ENCODE assay signal across 13 mouse cellular contexts in genomic region chr4:150843181-150843580, GRCm38 (mm10).
"Had no signal": no experiment of that assay in that cellular context is flagged by ENCODE, and none has a peak within 500 bp of the region (broad histone marks: within the 10 kb centered on the region; RNA-seq: fewer than 3 reads in every experiment).

No protein-coding gene starts in this region.

- H3K4me3 ChIP-seq: limb, embryonic 15.5 days; liver, embryonic 12.5 days; midbrain, embryonic 10.5 days; neural tube, embryonic 12.5 days had no signal

- H3K36me3 ChIP-seq: limb, embryonic 15.5 days; liver, embryonic 12.5 days; midbrain, embryonic 10.5 days; neural tube, embryonic 12.5 days had no signal

- H3K27me3 ChIP-seq: limb, embryonic 15.5 days; liver, embryonic 12.5 days; neural tube, embryonic 12.5 days had no signal

- ATAC-seq: liver, embryonic 12.5 days had no signal

- H3K27ac ChIP-seq: limb, embryonic 15.5 days; liver, embryonic 12.5 days; midbrain, embryonic 10.5 days; neural tube, embryonic 12.5 days had no signal

- H3K9me3 ChIP-seq: limb, embryonic 15.5 days; liver, embryonic 12.5 days; midbrain, embryonic 10.5 days; neural tube, embryonic 12.5 days had no signal

- H3K4me2 ChIP-seq: limb, embryonic 15.5 days; liver, embryonic 12.5 days; lung, embryonic 14.5 days; neural tube, embryonic 12.5 days had no signal

- H3K4me1 ChIP-seq: limb, embryonic 15.5 days; liver, embryonic 12.5 days had no signal

- DNase-seq: kidney, postnatal 25 days; layer of hippocampus, postnatal 36 days; lung, embryonic 14.5 days; lung, postnatal 10 days; lung, postnatal 4 days; midbrain, embryonic 14.5 days; right cerebral cortex, postnatal 25 days; thymus, adult 18-20 months; thymus, postnatal 14 days had no signal

- H3K9ac ChIP-seq: limb, embryonic 15.5 days; liver, embryonic 12.5 days; lung, embryonic 14.5 days; neural tube, embryonic 12.5 days had no signal
